Comparison of ENCODE assay signal across 13 mouse cellular contexts in the genomic region with DNA sequence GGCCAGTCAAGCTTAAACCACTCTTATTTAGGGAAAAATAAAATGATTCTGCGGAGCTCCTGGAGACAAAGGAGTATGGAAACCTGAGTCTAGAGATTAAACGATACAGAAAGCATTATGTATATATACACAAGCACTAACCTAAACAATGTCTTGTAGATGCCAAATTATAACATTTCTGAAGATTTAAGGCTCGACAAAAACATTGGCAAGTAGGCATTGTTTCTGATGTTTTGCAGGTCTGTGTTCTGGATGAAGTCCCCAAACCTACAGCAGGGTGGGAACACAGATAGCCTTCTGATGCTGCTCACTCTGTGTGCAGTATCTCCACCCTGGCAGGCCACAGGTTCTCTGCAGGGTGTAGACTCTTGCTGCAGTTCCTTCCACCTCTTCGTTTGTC.
DNase-seq lines count a peak whose midpoint lies in the region; ATAC-seq and TF ChIP-seq lines count a peak whose summit lies in the region.
"Had no signal": no experiment of that assay in that cellular context is flagged by ENCODE, and none has a peak within 500 bp of the region (broad histone marks: within the 10 kb centered on the region; RNA-seq: fewer than 3 reads in every experiment).

No protein-coding gene starts in this region.

- no peak overlapping the region for H3K9ac ChIP-seq in heart, embryonic 16.5 days (ENCODE audit: low read length)
- H3K9ac ChIP-seq in forebrain, embryonic 15.5 days (replicated peaks) = no peak overlapping the region
- no peak overlapping the region for H3K9ac ChIP-seq in midbrain, embryonic 14.5 days (replicated peaks; ENCODE audit: low read length)
- no peak overlapping the region for H3K9ac ChIP-seq in liver, postnatal 0 days (replicated peaks)
- H3K9ac ChIP-seq: liver, embryonic 12.5 days had no signal

- intact Hi-C loops in heart, postnatal 14 days (cut with DNase I) = no loop called here

- 74% methylated on average over 4 of the region's 4 CpGs for WGBS in heart, embryonic 16.5 days
- 66% methylated on average over 4 of the region's 4 CpGs for WGBS in embryonic facial prominence, embryonic 10.5 days
- 25% methylated on average over 4 of the region's 4 CpGs for WGBS in forebrain, embryonic 15.5 days
- 33% methylated on average over 4 of the region's 4 CpGs for WGBS in midbrain, embryonic 14.5 days
- 62% methylated on average over 4 of the region's 4 CpGs for WGBS in liver, postnatal 0 days (ENCODE audit: insufficient replicate concordance)

- ATAC-seq in heart, embryonic 16.5 days (replicated peaks; ENCODE audit: extremely low read depth, insufficient read depth, low FRiP score) = no peak
- no peak for ATAC-seq in forebrain, embryonic 15.5 days (replicated peaks)
- ATAC-seq in midbrain, embryonic 14.5 days (ENCODE audit: low FRiP score, low TSS enrichment) = no peak
- ATAC-seq in liver, postnatal 0 days = no peak
- ATAC-seq: liver, embryonic 12.5 days had no signal

- H3K4me3 ChIP-seq in heart, embryonic 16.5 days (ENCODE audit: low read length) = no peak overlapping the region
- no peak overlapping the region for H3K4me3 ChIP-seq in embryonic facial prominence, embryonic 10.5 days
- H3K4me3 ChIP-seq in forebrain, embryonic 15.5 days = no peak overlapping the region
- H3K4me3 ChIP-seq in midbrain, embryonic 14.5 days (replicated peaks; ENCODE audit: low read depth, low read length) = peak overlapping the region; percentile 32; the same call in 1 of the 2 replicates
- H3K4me3 ChIP-seq in liver, postnatal 0 days (ENCODE audit: low read depth, low read length) = no peak overlapping the region
- H3K4me3 ChIP-seq: liver, embryonic 12.5 days had no signal

- no peaks in the 10 kb centered on the region for H3K27me3 ChIP-seq in heart, embryonic 16.5 days (ENCODE audit: control insufficient read depth, insufficient read depth, low read length)
- H3K27me3 ChIP-seq in embryonic facial prominence, embryonic 10.5 days (replicated peaks; ENCODE audit: low read depth, poor library complexity, severe bottlenecking) = no peaks in the 10 kb centered on the region
- no peaks in the 10 kb centered on the region for H3K27me3 ChIP-seq in forebrain, embryonic 15.5 days
- H3K27me3 ChIP-seq in midbrain, embryonic 14.5 days (ENCODE audit: control insufficient read depth, insufficient read depth, low read length) = no peaks in the 10 kb centered on the region
- no peaks in the 10 kb centered on the region for H3K27me3 ChIP-seq in liver, postnatal 0 days (ENCODE audit: insufficient read depth, low read length)

- TF ChIP-seq EP300 in liver, postnatal 0 days (IDR thresholded peaks at IDR 0.05; ENCODE audit: low read depth) = no peak

- 0 out of 2 replicates have a peak, but pooled peaks cover 3% of the 10 kb centered on the region for H3K4me1 ChIP-seq in heart, embryonic 16.5 days (ENCODE audit: control insufficient read depth, insufficient read depth, low read length)
- peaks cover 22% of the 10 kb centered on the region for H3K4me1 ChIP-seq in embryonic facial prominence, embryonic 10.5 days
- peaks cover 23% of the 10 kb centered on the region for H3K4me1 ChIP-seq in forebrain, embryonic 15.5 days
- H3K4me1 ChIP-seq in midbrain, embryonic 14.5 days (ENCODE audit: control insufficient read depth, insufficient read depth, low read length) = peaks cover 18% of the 10 kb centered on the region
- H3K4me1 ChIP-seq in liver, postnatal 0 days (ENCODE audit: insufficient read depth) = no peaks in the 10 kb centered on the region
- H3K4me1 ChIP-seq: heart, embryonic 10.5 days; liver, embryonic 12.5 days had no signal

- H3K27ac ChIP-seq in heart, embryonic 16.5 days (ENCODE audit: low read length) = no peak overlapping the region
- H3K27ac ChIP-seq in embryonic facial prominence, embryonic 10.5 days (replicated peaks) = peak overlapping the region; percentile 44; the same call in 1 of the 2 replicates
- peak overlapping the region; percentile 86 for H3K27ac ChIP-seq in forebrain, embryonic 15.5 days (replicated peaks)
- H3K27ac ChIP-seq in midbrain, embryonic 14.5 days (replicated peaks; ENCODE audit: low read depth, low read length) = peak overlapping the region; percentile 73
- no peak overlapping the region for H3K27ac ChIP-seq in liver, postnatal 0 days (ENCODE audit: low read depth)
- H3K27ac ChIP-seq: liver, embryonic 12.5 days had no signal

- H3K36me3 ChIP-seq in heart, embryonic 16.5 days (ENCODE audit: control insufficient read depth, insufficient read depth) = no peaks in the 10 kb centered on the region
- no peaks in the 10 kb centered on the region for H3K36me3 ChIP-seq in embryonic facial prominence, embryonic 10.5 days (replicated peaks)
- H3K36me3 ChIP-seq in forebrain, embryonic 15.5 days = no peaks in the 10 kb centered on the region
- H3K36me3 ChIP-seq in midbrain, embryonic 14.5 days (ENCODE audit: control insufficient read depth, insufficient read depth, low read length) = no peaks in the 10 kb centered on the region
- H3K36me3 ChIP-seq in liver, postnatal 0 days (replicated peaks; ENCODE audit: insufficient read depth, low read length) = no peaks in the 10 kb centered on the region
- H3K36me3 ChIP-seq: heart, embryonic 10.5 days; liver, embryonic 12.5 days had no signal

- H3K4me2 ChIP-seq in heart, embryonic 16.5 days (ENCODE audit: low read depth, low read length) = peak overlapping the region; percentile 64; the same call in 1 of the 2 replicates
- H3K4me2 ChIP-seq in forebrain, embryonic 15.5 days (replicated peaks) = no peak overlapping the region
- peak overlapping the region; percentile 60 for H3K4me2 ChIP-seq in midbrain, embryonic 14.5 days (ENCODE audit: low read length)
- H3K4me2 ChIP-seq in liver, postnatal 0 days (ENCODE audit: low read depth, low read length) = no peak overlapping the region

- H3K9me3 ChIP-seq in heart, embryonic 16.5 days (replicated peaks; ENCODE audit: control insufficient read depth, low read length) = no peaks in the 10 kb centered on the region
- no peaks in the 10 kb centered on the region for H3K9me3 ChIP-seq in embryonic facial prominence, embryonic 10.5 days
- H3K9me3 ChIP-seq in forebrain, embryonic 15.5 days = no peaks in the 10 kb centered on the region
- H3K9me3 ChIP-seq in midbrain, embryonic 14.5 days (ENCODE audit: control insufficient read depth, low read length) = no peaks in the 10 kb centered on the region
- H3K9me3 ChIP-seq in liver, postnatal 0 days (ENCODE audit: low read length) = no peaks in the 10 kb centered on the region
- H3K9me3 ChIP-seq: heart, embryonic 10.5 days; liver, embryonic 12.5 days had no signal

- no peak for DNase-seq in heart, postnatal 14 days
- no peak for DNase-seq in embryonic facial prominence, embryonic 10.5 days (ENCODE audit: low spot score)
- peak; percentile 6 for DNase-seq in midbrain, embryonic 14.5 days
- DNase-seq in liver, postnatal 0 days = no peak
- DNase-seq in layer of hippocampus, adult 18-20 months (ENCODE audit: low spot score in 2 of 2) = no peak
- no peak for DNase-seq in urinary bladder, adult 18-20 months (ENCODE audit: low spot score in 2 of 2)
- DNase-seq: kidney, adult 2 months; lung, postnatal 4 days; thymus, adult 18-20 months had no signal

- no peak for TF ChIP-seq CTCF in liver, postnatal 0 days (IDR thresholded peaks at IDR 0.05; ENCODE audit: low read depth)

Comparison
In these comparisons a context has a peak if more than half of its experiments do, and no peak if none do; other contexts are left out.
1. H3K27ac ChIP-seq: peak in embryonic facial prominence, embryonic 10.5 days (single experiment), forebrain, embryonic 15.5 days (single experiment) and midbrain, embryonic 14.5 days (single experiment); none in heart, embryonic 16.5 days (single experiment) and liver, postnatal 0 days (single experiment).
2. H3K4me2 ChIP-seq: peak in heart, embryonic 16.5 days (single experiment) and midbrain, embryonic 14.5 days (single experiment); none in forebrain, embryonic 15.5 days (single experiment) and liver, postnatal 0 days (single experiment).